Mouse (Mus musculus): ENCODE data around the gene Tm2d3. TPM values are rescaled to one million over a fixed set of nuclear protein-coding genes. Genes with fewer than 3 reads are reported as not detected.

The Tm2d3 gene
- polyA plus RNA-seq (2015; fragmentation: Nextera tagmentation; extraction: Ambion mirVana), result 82.2 and 85.3 TPM in 2 replicates

- H3K27ac ChIP-seq (replicated peaks), result no peak within 1 kb of the TSS
- peaks cover 9% of the 10 kb centered on the region for H3K36me3 ChIP-seq
- H3K9me3 ChIP-seq, result no peaks in the 10 kb centered on the region
- H3K4me1 ChIP-seq, result peaks cover 20% of the 10 kb centered on the region
- WGBS, result 90% methylated on average over 7 of the region's 7 CpGs
- H3K27me3 ChIP-seq, result no peaks in the 10 kb centered on the region
- ATAC-seq (replicated peaks), result no peak
- no peak within 1 kb of the TSS for H3K9ac ChIP-seq (replicated peaks)
- no peak within 1 kb of the TSS for H3K4me2 ChIP-seq (replicated peaks)
- H3K4me3 ChIP-seq, result no peak within 1 kb of the TSS
These were observed at the start of gene Tm2d3 for GRCm38 (mm10) chr7:65690869-65691268. Tm2d3 (plus strand) TSS chr7:65691169.

- 74% methylated on average over 6 of the region's 6 CpGs for WGBS
- ATAC-seq (replicated peaks), result no peak
- no peaks in the 10 kb centered on the region for H3K9me3 ChIP-seq
- H3K9ac ChIP-seq (replicated peaks), result no peak overlapping the region
- H3K4me3 ChIP-seq, result no peak overlapping the region
- H3K4me1 ChIP-seq, result peaks cover 17% of the 10 kb centered on the region
- no peaks in the 10 kb centered on the region for H3K36me3 ChIP-seq
- H3K27ac ChIP-seq (replicated peaks), result no peak overlapping the region
- H3K27me3 ChIP-seq, result 0 out of 2 replicates have a peak, but pooled peaks cover 3% of the 10 kb centered on the region
- H3K4me2 ChIP-seq (replicated peaks), result no peak overlapping the region
These were observed 48.3 kb upstream of the Tm2d3 start for GRCm38 (mm10) chr7:65642371-65643304.

GRCm38 (mm10) chr7:65643861-65644421 is 47.0 kb upstream of the Tm2d3 start:
- Histone ChIP-seq H3K4me2 (replicated peaks) (peak overlapping the region; percentile 56), H3K9ac (replicated peaks) (peak overlapping the region; percentile 68; the same call in 1 of the 2 replicates), H3K27ac (replicated peaks) (no peak overlapping the region), H3K36me3 (peaks cover 10% of the 10 kb centered on the region; the same call in 1 of the 2 replicates), H3K27me3 (0 out of 2 replicates have a peak, but pooled peaks cover 3% of the 10 kb centered on the region), H3K9me3 (no peaks in the 10 kb centered on the region), H3K4me1 (peaks cover 12% of the 10 kb centered on the region; the same call in 1 of the 2 replicates), H3K4me3 (peak overlapping the region; percentile 61)
- peak; percentile 5; the same call in 1 of the 2 replicates for ATAC-seq (replicated peaks)
- WGBS, result 24% methylated on average over 6 of the region's 6 CpGs

GRCm38 (mm10) chr7:65644643-65645351 is 46.2 kb upstream of the Tm2d3 start, which contains the start of gene Tarsl2:
Tarsl2 (plus strand) TSS chr7:65644898.
- Histone ChIP-seq H3K4me1 (peaks cover 12% of the 10 kb centered on the region; the same call in 1 of the 2 replicates), H3K36me3 (peaks cover 16% of the 10 kb centered on the region), H3K4me3 (peak within 1 kb of the TSS; percentile 61), H3K9ac (replicated peaks) (peak within 1 kb of the TSS; percentile 68), H3K4me2 (replicated peaks) (peak within 1 kb of the TSS; percentile 56), H3K9me3 (no peaks in the 10 kb centered on the region), H3K27me3 (0 out of 2 replicates have a peak, but pooled peaks cover 3% of the 10 kb centered on the region), H3K27ac (replicated peaks) (peak within 1 kb of the TSS; percentile 75)
- peak; percentile 96 for ATAC-seq (replicated peaks)
- under 1% methylated on average over 64 of the region's 64 CpGs for WGBS

GRCm38 (mm10) chr7:65645996-65646395 is 45.0 kb upstream of the Tm2d3 start:
- whole genome bisulfite sequencing, result 93% methylated on average over 8 of the region's 8 CpGs
- ATAC-seq (replicated peaks), result no peak
- peaks cover 16% of the 10 kb centered on the region for H3K36me3 ChIP-seq
- H3K9me3 ChIP-seq, result no peaks in the 10 kb centered on the region
- no peak overlapping the region for H3K4me2 ChIP-seq (replicated peaks)
- no peak overlapping the region for H3K9ac ChIP-seq (replicated peaks)
- peaks cover 12% of the 10 kb centered on the region; the same call in 1 of the 2 replicates for H3K4me1 ChIP-seq
- H3K4me3 ChIP-seq, result no peak overlapping the region
- H3K27me3 ChIP-seq, result 0 out of 2 replicates have a peak, but pooled peaks cover 3% of the 10 kb centered on the region
- H3K27ac ChIP-seq (replicated peaks), result no peak overlapping the region

- Histone ChIP-seq H3K4me2 (replicated peaks) (no peak overlapping the region), H3K9me3 (no peaks in the 10 kb centered on the region), H3K27me3 (no peaks in the 10 kb centered on the region), H3K36me3 (peaks cover 28% of the 10 kb centered on the region), H3K9ac (replicated peaks) (no peak overlapping the region), H3K4me3 (no peak overlapping the region), H3K4me1 (no peaks in the 10 kb centered on the region), H3K27ac (replicated peaks) (no peak overlapping the region)
- 92% methylated on average over 4 of the region's 4 CpGs for WGBS
- ATAC-seq (replicated peaks), result no peak
These were observed 40.3 kb upstream of the Tm2d3 start for GRCm38 (mm10) chr7:65650662-65651061.

GRCm38 (mm10) chr7:65657490-65658120 is 33.4 kb upstream of the Tm2d3 start:
- H3K4me3 ChIP-seq, result no peak overlapping the region
- H3K4me1 ChIP-seq, result no peaks in the 10 kb centered on the region
- no peak overlapping the region for H3K9ac ChIP-seq (replicated peaks)
- no peak overlapping the region for H3K4me2 ChIP-seq (replicated peaks)
- 93% methylated on average over 2 of the region's 2 CpGs for WGBS
- ATAC-seq (replicated peaks), result no peak
- peaks cover 16% of the 10 kb centered on the region for H3K36me3 ChIP-seq
- H3K27me3 ChIP-seq, result no peaks in the 10 kb centered on the region
- no peaks in the 10 kb centered on the region for H3K9me3 ChIP-seq
- no peak overlapping the region for H3K27ac ChIP-seq (replicated peaks)

- H3K4me1 ChIP-seq, result no peaks in the 10 kb centered on the region
- no peak overlapping the region for H3K9ac ChIP-seq (replicated peaks)
- no peak overlapping the region for H3K27ac ChIP-seq (replicated peaks)
- H3K9me3 ChIP-seq, result no peaks in the 10 kb centered on the region
- H3K36me3 ChIP-seq, result peaks cover 14% of the 10 kb centered on the region; the same call in 1 of the 2 replicates
- no peak overlapping the region for H3K4me2 ChIP-seq (replicated peaks)
- no peak for ATAC-seq (replicated peaks)
- 86% methylated on average over 11 of the region's 11 CpGs for WGBS
- no peak overlapping the region for H3K4me3 ChIP-seq
- H3K27me3 ChIP-seq, result no peaks in the 10 kb centered on the region
These were observed 27.7 kb upstream of the Tm2d3 start for GRCm38 (mm10) chr7:65663225-65663790.

GRCm38 (mm10) chr7:65663886-65664285 is 27.1 kb upstream of the Tm2d3 start:
- no peaks in the 10 kb centered on the region for H3K27me3 ChIP-seq
- no peak overlapping the region for H3K9ac ChIP-seq (replicated peaks)
- no peaks in the 10 kb centered on the region for H3K9me3 ChIP-seq
- no peaks in the 10 kb centered on the region for H3K4me1 ChIP-seq
- no peak overlapping the region for H3K27ac ChIP-seq (replicated peaks)
- no peak overlapping the region for H3K4me3 ChIP-seq
- ATAC-seq (replicated peaks), result no peak
- H3K36me3 ChIP-seq, result peaks cover 14% of the 10 kb centered on the region; the same call in 1 of the 2 replicates
- 93% methylated on average over 14 of the region's 14 CpGs for WGBS
- no peak overlapping the region for H3K4me2 ChIP-seq (replicated peaks)

GRCm38 (mm10) chr7:65667491-65667890 is 23.5 kb upstream of the Tm2d3 start:
- WGBS, result 93% methylated on average over 6 of the region's 6 CpGs
- Histone ChIP-seq H3K9me3 (no peaks in the 10 kb centered on the region), H3K27me3 (no peaks in the 10 kb centered on the region), H3K4me1 (no peaks in the 10 kb centered on the region), H3K27ac (replicated peaks) (no peak overlapping the region), H3K4me2 (replicated peaks) (no peak overlapping the region), H3K9ac (replicated peaks) (no peak overlapping the region), H3K36me3 (0 out of 2 replicates have a peak, but pooled peaks cover 10% of the 10 kb centered on the region), H3K4me3 (no peak overlapping the region)
- ATAC-seq (replicated peaks), result no peak

- Histone ChIP-seq H3K4me2 (replicated peaks) (no peak overlapping the region), H3K9me3 (no peaks in the 10 kb centered on the region), H3K27ac (replicated peaks) (no peak overlapping the region), H3K4me3 (no peak overlapping the region), H3K4me1 (no peaks in the 10 kb centered on the region), H3K9ac (replicated peaks) (no peak overlapping the region), H3K36me3 (peaks cover 11% of the 10 kb centered on the region; the same call in 1 of the 2 replicates), H3K27me3 (no peaks in the 10 kb centered on the region)
- ATAC-seq (replicated peaks), result no peak
- WGBS, result 81% methylated on average over 10 of the region's 10 CpGs
These were observed 12.9 kb upstream of the Tm2d3 start for GRCm38 (mm10) chr7:65678050-65678449.
